Mouse (Mus musculus) megakaryocyte progenitor cell, adult 5-6 weeks (primary cell): ENCODE data around the gene Olfr766-ps1. TPM values are rescaled to one million over a fixed set of nuclear protein-coding genes. Genes with fewer than 3 reads are reported as not detected.
"Not testable (repeated sequence)": the region's sequence is repeated elsewhere in the genome, so short reads cannot be mapped to it uniquely, and the experiment has no call there.

Source experiments
- ATAC-seq: replicated peaks from 2 replicates; pipeline ENCODE4 v1.8.0; 2016; ENCODE audit warnings: mild to moderate bottlenecking, moderate TSS enrichment, inconsistent platforms; ENCODE audit not compliant: poor library complexity
- total RNA-seq, 2 experiments: library from RNA; stranded (forward) in 1 of 2; stranded (reverse) in 1 of 2; fragments of 157-497, 149-512 nt in 1 of 2; fragments of 200-1000 nt in 1 of 2; gene quantifications; 2 replicates each; pipeline versions ENCODE4 v1.2.3 to v1.2.4; 2015 to 2017

The Olfr766-ps1 gene
- total RNA-seq (2015), result not detected in 2 replicates
- not detected in 2 replicates for total RNA-seq (2017)

DNA sequence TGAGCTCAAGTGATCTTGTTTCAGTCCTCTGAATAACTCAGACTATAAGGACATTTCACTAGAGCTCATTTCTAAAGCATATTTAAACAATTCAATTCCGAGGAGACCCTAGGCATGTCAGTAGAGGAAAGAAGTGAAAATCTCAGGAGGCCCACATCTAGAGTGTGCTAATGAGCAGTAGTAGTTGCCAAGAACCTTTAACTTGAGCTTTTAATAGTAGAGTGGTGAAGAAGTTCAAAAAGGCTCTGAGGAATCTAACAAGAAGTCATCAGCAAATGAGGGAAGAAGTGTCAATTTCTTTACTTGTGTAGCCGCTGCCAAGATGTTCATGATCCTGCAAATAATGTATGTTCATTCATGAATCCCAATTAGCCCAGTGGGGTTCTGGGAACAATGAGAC, at the start of gene Olfr766-ps1:
Olfr766-ps1 (minus strand) TSS at position 101 of the 400 bp plus-strand sequence.
- no peak for ATAC-seq

- no peak for ATAC-seq
Measured at GRCm38 (mm10) chr10:129117761-129118160, 49.0 kb upstream of the Olfr766-ps1 start, which contains the start of gene Olfr769. Gene Olfr769 (minus strand): TSS chr10:129117861.

- ATAC-seq, result peak; percentile 53
Measured at GRCm38 (mm10) chr10:129115146-129115545, 46.4 kb upstream of the Olfr766-ps1 start.

- ATAC-seq, result no peak
Measured at GRCm38 (mm10) chr10:129101231-129101630, 32.5 kb upstream of the Olfr766-ps1 start.

GRCm38 (mm10) chr10:129099275-129099674, 30.5 kb upstream of the Olfr766-ps1 start, which contains the start of gene Olfr768:
Gene Olfr768 (minus strand): TSS chr10:129099375.
- ATAC-seq, result no peak

- not testable (repeated sequence) for ATAC-seq
Measured at GRCm38 (mm10) chr10:129082810-129083209, 14.0 kb upstream of the Olfr766-ps1 start, which contains the start of gene Olfr767. Gene Olfr767 (minus strand): TSS chr10:129082910.

DNA sequence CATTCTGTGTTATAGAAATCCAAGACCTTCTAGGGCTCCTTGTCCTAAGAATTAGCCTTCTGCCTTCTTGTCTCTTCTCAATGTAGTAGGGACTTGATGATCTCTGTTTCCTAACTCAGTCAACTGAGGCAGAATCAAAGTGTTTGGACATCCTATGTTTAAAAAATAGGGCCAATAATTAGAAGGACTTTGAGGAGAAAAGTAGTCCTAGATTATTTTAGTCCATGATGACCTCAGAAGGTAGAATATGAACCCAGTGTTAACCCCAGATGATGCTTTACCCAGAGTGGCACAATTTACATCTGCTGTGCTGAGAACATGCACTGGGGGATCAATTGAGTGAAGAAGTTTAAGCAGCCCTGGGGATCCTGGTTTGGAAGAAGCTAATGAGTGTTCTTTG, 18.9 kb downstream of the Olfr766-ps1 start, which contains the start of gene Olfr765:
Olfr765 (minus strand) TSS at position 101 of the 400 bp plus-strand sequence.
- ATAC-seq, result not testable (repeated sequence)

DNA sequence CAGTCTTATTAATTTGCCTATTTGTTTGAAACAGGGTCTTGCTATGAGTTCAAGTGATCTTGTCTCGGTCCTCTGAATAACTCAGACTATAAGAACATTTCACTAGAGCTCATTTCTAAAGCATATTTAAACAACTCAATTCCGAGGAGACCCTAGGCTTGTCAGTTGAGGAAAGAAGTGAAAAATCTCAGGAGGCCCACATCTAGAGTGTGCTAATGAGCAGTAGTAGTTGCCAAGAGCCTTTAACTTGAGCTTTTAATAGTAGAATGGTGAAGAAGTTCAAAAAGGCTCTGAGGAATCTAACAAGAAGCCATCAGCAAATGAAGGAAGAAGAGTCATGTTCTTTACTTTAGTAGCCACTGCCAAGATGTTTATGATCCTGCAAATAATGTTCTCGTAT, 29.0 kb downstream of the Olfr766-ps1 start, which contains the start of gene Olfr764-ps1:
Olfr764-ps1 (minus strand) TSS at position 101 of the 400 bp plus-strand sequence.
- no peak for ATAC-seq

GRCm38 (mm10) chr10:129028343-129028742, 40.4 kb downstream of the Olfr766-ps1 start:
- no peak for ATAC-seq

- ATAC-seq, result peak; percentile 91
Measured at GRCm38 (mm10) chr10:129026018-129026662, 42.6 kb downstream of the Olfr766-ps1 start.

- no peak for ATAC-seq
Measured at GRCm38 (mm10) chr10:129023319-129023718, 45.5 kb downstream of the Olfr766-ps1 start.

GRCm38 (mm10) chr10:129014477-129014876, 54.3 kb downstream of the Olfr766-ps1 start:
- no peak for ATAC-seq

Other genes with a start within 250 kb of the Olfr766-ps1 start
- gene Ormdl2, start 247.3 kb downstream of the Olfr766-ps1 start, total RNA-seq (2015), result 58.1 and 62.7 TPM in 2 replicates
- gene Ormdl2, start 247.3 kb downstream of the Olfr766-ps1 start, total RNA-seq (2017), result 65.6 and 105 TPM in 2 replicates
- 0.07 TPM in 1 of 2 replicates, not detected in the other for gene Gdf11, start 177.3 kb downstream of the Olfr766-ps1 start, total RNA-seq (2015)
- 0.34 TPM in 1 of 2 replicates, not detected in the other for gene Gdf11, start 177.3 kb downstream of the Olfr766-ps1 start, total RNA-seq (2017)
- 210 and 275 TPM in 2 replicates for gene Cd63, start 168.0 kb downstream of the Olfr766-ps1 start, total RNA-seq (2015)
- 143 and 180 TPM in 2 replicates for gene Cd63, start 168.0 kb downstream of the Olfr766-ps1 start, total RNA-seq (2017)
- 0.90 and 15.7 TPM in 2 replicates for gene Rdh5, start 146.1 kb downstream of the Olfr766-ps1 start, total RNA-seq (2015)
- gene Rdh5, start 146.1 kb downstream of the Olfr766-ps1 start, total RNA-seq (2017), result 0.79 and 2.9 TPM in 2 replicates
- gene Bloc1s1, start 144.9 kb downstream of the Olfr766-ps1 start, total RNA-seq (2015), result 103 and 133 TPM in 2 replicates
- gene Bloc1s1, start 144.9 kb downstream of the Olfr766-ps1 start, total RNA-seq (2017), result 65.7 and 106 TPM in 2 replicates
- gene Itga7, start 135.2 kb downstream of the Olfr766-ps1 start, total RNA-seq (2015), result 0.15 TPM in 1 of 2 replicates, not detected in the other
- not detected in 2 replicates for gene Itga7, start 135.2 kb downstream of the Olfr766-ps1 start, total RNA-seq (2017)
- gene Mettl7b, start 108.0 kb downstream of the Olfr766-ps1 start, total RNA-seq (2015), result not detected in 2 replicates
- not detected in 2 replicates for gene Mettl7b, start 108.0 kb downstream of the Olfr766-ps1 start, total RNA-seq (2017)
- not detected in 2 replicates for gene Olfr9, start 79.5 kb downstream of the Olfr766-ps1 start, total RNA-seq (2015)
- gene Olfr9, start 79.5 kb downstream of the Olfr766-ps1 start, total RNA-seq (2017), result not detected in 2 replicates
- gene Olfr763, start 58.2 kb downstream of the Olfr766-ps1 start, total RNA-seq (2015), result not detected in 2 replicates
- gene Olfr763, start 58.2 kb downstream of the Olfr766-ps1 start, total RNA-seq (2017), result not detected in 2 replicates
- not detected in 2 replicates for gene Olfr764-ps1, start 29.1 kb downstream of the Olfr766-ps1 start, total RNA-seq (2015)
- not detected in 2 replicates for gene Olfr764-ps1, start 29.1 kb downstream of the Olfr766-ps1 start, total RNA-seq (2017)
- gene Olfr765, start 19.0 kb downstream of the Olfr766-ps1 start, total RNA-seq (2015), result not detected in 2 replicates
- not detected in 2 replicates for gene Olfr765, start 19.0 kb downstream of the Olfr766-ps1 start, total RNA-seq (2017)
- gene Olfr767, start 13.9 kb upstream of the Olfr766-ps1 start, total RNA-seq (2015), result not detected in 2 replicates
- not detected in 2 replicates for gene Olfr767, start 13.9 kb upstream of the Olfr766-ps1 start, total RNA-seq (2017)
- not detected in 2 replicates for gene Olfr768, start 30.4 kb upstream of the Olfr766-ps1 start, total RNA-seq (2015)
- gene Olfr768, start 30.4 kb upstream of the Olfr766-ps1 start, total RNA-seq (2017), result not detected in 2 replicates
- gene Olfr769, start 48.9 kb upstream of the Olfr766-ps1 start, total RNA-seq (2015), result not detected in 2 replicates
- not detected in 2 replicates for gene Olfr769, start 48.9 kb upstream of the Olfr766-ps1 start, total RNA-seq (2017)
- gene Olfr770, start 70.0 kb upstream of the Olfr766-ps1 start, total RNA-seq (2015), result not detected in 2 replicates
- not detected in 2 replicates for gene Olfr770, start 70.0 kb upstream of the Olfr766-ps1 start, total RNA-seq (2017)
- not detected in 2 replicates for gene Olfr771, start 95.8 kb upstream of the Olfr766-ps1 start, total RNA-seq (2015)
- gene Olfr771, start 95.8 kb upstream of the Olfr766-ps1 start, total RNA-seq (2017), result not detected in 2 replicates
- not detected in 2 replicates for gene Olfr772, start 108.9 kb upstream of the Olfr766-ps1 start, total RNA-seq (2015)
- not detected in 2 replicates for gene Olfr772, start 108.9 kb upstream of the Olfr766-ps1 start, total RNA-seq (2017)
- not detected in 2 replicates for gene Olfr773, start 118.4 kb upstream of the Olfr766-ps1 start, total RNA-seq (2015)
- not detected in 2 replicates for gene Olfr773, start 118.4 kb upstream of the Olfr766-ps1 start, total RNA-seq (2017)
- not detected in 2 replicates for gene Olfr774, start 167.2 kb upstream of the Olfr766-ps1 start, total RNA-seq (2015)
- gene Olfr774, start 167.2 kb upstream of the Olfr766-ps1 start, total RNA-seq (2017), result not detected in 2 replicates
- gene Olfr775, start 179.4 kb upstream of the Olfr766-ps1 start, total RNA-seq (2015), result not detected in 2 replicates
- gene Olfr775, start 179.4 kb upstream of the Olfr766-ps1 start, total RNA-seq (2017), result not detected in 2 replicates
- not detected in 2 replicates for gene Olfr776, start 190.2 kb upstream of the Olfr766-ps1 start, total RNA-seq (2015)
- not detected in 2 replicates for gene Olfr776, start 190.2 kb upstream of the Olfr766-ps1 start, total RNA-seq (2017)
- not detected in 2 replicates for gene Olfr777, start 202.5 kb upstream of the Olfr766-ps1 start, total RNA-seq (2015)
- not detected in 2 replicates for gene Olfr777, start 202.5 kb upstream of the Olfr766-ps1 start, total RNA-seq (2017)
- not detected in 2 replicates for gene Olfr780, start 249.1 kb upstream of the Olfr766-ps1 start, total RNA-seq (2015)
- not detected in 2 replicates for gene Olfr780, start 249.1 kb upstream of the Olfr766-ps1 start, total RNA-seq (2017)